Mouse (Mus musculus): ENCODE results near the gene Dpp7.

DNA sequence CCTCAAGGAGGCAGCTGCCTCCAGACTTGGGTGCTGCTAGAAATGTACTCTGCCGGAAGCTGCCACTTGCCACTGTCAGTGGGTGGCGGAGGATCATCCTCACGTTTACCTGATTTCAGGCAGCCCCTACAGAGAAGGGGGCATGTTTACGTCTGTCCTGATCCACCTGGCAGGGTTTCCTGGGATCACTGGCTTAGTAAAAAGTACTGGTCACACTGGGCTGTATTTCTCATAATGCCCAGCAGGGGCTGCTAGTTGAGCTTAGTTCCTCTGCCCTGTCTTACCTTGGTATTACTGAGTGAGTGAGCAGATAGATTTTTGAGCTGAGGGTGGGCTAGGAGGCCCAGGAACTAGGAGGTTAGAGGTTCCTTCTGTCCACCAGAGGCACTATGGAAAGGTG, 20.4 kb upstream of the Dpp7 start:
- TF ChIP-seq EP300 (IDR thresholded peaks at IDR 0.05; ENCODE audit: low read length) = no peak
- TF ChIP-seq POLR2A (IDR thresholded peaks at IDR 0.05; ENCODE audit: low read depth, low read length) = no peak
- TF ChIP-seq CTCF (conservative IDR thresholded peaks at IDR 0.05 in 1 of 2, IDR thresholded peaks at IDR 0.05 in 1 of 2; ENCODE audit: low read depth in 2 of 2, low read length in 2 of 2) = peak; percentile 83 to 84
- no peak for TF ChIP-seq JUN (IDR thresholded peaks at IDR 0.05; ENCODE audit: insufficient read depth, low read depth, low read length)

Measured in CH12.LX (cell line).